Mouse (Mus musculus): Measurements from ENCODE around the gene Mgat4a.
A peak's percentile ranks its signal among the peaks of the same experiment; 100 is the strongest.

Mgat4a gene

DNA sequence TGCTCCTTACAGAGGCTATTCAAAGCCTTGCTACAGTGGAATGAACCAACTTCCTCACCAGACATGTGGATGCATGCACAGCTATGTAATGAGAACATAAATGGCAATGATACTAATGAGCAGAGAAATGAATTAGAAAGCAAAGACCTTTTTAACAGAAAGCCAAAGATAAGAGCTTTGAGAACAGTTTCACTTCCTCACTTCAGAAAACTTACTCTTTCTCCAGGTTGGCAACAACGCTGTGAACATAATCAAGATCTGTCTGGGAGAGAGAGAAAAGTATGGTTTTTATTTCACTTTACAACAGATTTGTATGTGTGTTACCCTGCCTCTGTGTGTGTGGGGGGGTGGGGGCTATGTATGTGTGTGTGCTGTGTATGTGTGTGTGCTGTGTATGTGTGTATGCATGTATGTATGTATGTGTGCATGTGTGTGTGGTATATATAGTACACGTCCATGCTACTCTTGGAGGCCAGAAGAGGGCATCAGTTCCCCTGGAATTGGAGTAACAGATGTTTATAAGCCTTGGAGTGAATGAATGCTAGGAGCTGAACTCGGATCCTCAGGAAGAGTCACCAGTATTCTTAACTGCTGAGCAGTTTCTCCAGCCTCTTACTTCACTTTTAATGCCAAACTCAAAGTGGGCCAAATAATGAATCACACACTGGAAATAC is 74.4 kb downstream of the Mgat4a start:
- no peak for DNase-seq (ENCODE audit: extremely low read depth, low read depth)

DNA sequence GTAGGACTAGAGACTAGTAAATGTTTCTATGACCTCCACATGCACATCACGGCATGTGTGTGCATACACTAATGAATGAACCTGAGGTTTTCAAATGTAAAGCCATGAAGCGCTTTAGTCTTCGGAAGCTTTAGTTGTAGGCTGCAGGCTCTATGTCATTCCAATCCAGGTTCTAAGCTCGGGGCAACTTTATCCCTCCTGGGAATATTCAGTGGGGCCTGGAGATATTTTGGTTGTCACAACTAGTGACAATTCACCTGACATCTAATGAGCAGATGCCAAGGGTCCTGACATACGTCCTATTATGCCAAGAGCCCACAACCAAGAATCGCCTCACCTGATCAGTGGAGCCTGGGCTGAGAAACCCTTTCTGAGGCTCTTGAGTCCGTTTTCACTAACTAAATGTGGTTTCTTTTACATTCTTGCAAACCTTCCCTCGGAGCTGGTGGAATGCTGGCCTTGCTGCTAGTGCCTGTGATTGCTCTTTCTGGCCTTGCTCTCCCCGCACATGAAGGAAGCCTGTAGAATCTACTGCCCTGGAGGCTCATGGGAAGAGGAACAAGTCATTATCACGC is 75.9 kb downstream of the Mgat4a start:
- DNase-seq (ENCODE audit: extremely low read depth, low read depth): no peak

DNA sequence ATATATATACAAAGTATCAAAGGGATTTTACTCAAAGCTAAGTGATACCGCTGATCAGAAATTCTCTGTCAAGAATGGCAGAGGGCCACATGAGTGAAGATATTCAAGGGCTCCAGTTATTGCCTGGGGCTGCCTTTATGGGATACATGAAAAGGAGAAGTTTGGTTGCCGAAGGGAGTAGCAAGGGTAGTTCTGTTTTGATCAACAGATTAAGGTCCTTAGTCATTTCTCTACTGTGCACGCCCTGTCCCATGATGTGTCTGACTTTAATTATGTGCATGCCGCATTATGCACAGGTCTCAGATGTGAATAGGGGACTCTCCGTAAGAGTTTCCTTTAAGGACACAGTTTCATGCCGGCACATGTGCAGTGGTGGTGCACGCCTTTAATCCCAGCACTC is 83.3 kb downstream of the Mgat4a start:
- peak; percentile 52 for DNase-seq (ENCODE audit: extremely low read depth, low read depth)

DNA sequence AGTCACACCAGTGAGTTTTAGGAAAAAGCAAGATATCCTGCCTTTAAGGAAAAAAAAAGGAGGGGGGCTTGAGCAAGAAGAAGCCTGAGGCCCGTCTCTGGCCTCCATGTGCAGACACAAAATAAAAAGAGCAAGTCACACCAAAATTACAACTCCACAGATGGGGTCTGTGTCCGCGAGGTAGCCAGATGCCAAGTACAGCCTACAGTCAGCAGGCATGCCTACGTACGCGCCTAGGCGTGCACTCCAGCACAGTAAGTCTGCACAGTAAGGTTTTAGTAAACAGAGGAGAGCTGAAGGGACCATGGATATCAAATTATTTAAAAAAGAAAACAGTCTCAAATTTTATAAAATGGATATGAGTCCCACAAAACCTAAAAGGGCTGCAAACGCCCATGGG is 89.5 kb downstream of the Mgat4a start:
- DNase-seq (ENCODE audit: extremely low read depth, low read depth): no peak

DNA sequence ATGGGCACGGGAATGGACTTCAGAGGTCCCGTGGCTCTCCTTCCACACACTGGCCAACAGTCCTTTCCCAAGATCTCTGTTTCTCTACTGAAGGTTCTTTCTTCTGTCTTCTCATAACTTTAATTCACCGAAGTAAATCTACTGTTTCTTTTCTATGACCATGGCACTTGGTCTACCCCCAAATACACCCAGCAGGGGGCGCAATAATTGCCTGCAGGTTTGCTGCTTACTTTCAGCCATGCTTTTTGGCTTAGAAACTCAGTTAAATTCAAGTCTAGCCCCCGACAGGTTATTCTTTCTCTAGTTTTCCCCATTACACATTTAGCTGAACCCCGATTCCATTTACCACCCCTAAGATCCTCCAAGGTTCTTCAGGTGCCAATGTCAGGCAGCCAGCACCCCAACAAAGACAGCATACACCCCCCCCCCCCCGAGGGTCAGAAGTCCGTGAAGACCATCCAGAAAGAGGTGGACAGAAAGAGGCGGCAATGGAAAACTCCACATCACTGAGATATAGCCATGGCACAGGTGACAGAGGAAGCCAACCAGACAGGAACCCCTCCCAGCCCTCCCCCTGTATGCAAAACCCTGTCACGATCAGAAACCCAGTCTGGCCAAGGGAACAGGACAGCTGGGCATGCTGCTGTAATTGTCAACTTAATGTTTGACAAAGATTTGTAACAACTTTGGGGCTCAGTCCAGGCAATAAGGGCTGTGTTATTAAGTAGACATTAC is 92.3 kb downstream of the Mgat4a start:
- peak; percentile 24 for DNase-seq (ENCODE audit: extremely low read depth, low read depth)

DNA sequence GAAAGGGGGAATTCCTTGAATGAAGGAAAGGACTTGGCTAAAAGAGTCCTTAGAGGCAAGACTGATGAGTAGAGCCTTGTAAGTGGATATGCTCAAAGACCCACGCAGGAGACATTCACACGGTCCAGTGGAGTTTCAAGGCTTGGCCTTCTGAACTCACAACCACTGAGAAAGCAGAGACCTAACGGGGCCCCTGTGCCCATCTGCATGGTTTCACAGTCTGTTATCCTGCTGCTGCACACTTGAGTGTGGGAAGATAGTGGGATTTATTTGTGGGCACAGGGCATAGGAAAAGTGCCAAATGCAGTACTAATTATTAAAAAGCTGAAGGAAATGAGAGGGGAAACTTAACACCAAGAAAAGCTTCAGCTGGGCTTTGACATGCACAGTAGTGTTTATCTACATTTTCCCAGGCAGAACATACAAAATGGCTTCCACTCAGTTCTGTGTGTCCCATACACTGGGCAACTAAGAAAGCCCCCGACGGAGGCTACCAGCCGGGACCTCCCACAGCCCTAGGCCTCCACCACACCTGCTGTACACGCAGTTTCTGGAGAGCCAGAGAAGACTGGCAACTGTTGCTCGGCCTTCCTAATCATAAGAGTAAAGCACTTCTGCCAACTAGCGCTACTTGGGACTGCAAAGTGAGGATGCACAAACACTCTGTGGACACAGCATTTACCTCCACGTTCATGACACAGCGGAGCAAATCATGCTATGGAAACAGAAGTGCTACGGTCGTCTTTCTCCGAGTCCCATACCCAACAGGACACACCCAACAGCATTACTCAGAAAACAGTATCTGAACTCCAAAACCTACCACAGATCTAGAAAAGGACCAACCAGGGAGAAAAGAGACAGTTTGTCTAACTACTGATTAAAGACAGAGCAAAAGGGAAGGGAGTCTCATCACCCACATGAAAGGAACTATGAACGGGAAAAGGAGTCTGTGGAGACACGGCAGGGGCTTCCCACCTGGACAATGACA is 97.7 kb downstream of the Mgat4a start:
- DNase-seq (ENCODE audit: extremely low read depth, low read depth): no peak

DNA sequence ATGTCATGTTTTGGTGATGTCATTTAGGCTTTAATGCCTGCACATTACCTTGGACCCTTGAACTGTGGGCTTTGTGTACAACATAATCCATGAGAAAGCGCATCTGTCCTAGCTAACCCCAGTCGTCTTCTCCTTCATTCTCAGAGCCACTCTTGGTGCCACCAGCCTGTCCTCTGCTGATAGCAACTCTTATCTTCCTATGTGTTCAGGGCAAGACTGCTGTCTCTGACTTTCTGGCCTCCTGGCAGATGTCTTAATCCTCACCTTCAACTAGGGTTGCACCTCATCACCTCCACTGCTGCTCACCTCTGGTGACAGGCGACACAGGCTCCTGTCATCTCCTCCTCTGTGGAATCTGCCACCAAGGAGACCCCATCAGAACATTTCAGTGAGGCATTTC is 104.4 kb downstream of the Mgat4a start:
- no peak for DNase-seq (ENCODE audit: extremely low read depth, low read depth)

DNA sequence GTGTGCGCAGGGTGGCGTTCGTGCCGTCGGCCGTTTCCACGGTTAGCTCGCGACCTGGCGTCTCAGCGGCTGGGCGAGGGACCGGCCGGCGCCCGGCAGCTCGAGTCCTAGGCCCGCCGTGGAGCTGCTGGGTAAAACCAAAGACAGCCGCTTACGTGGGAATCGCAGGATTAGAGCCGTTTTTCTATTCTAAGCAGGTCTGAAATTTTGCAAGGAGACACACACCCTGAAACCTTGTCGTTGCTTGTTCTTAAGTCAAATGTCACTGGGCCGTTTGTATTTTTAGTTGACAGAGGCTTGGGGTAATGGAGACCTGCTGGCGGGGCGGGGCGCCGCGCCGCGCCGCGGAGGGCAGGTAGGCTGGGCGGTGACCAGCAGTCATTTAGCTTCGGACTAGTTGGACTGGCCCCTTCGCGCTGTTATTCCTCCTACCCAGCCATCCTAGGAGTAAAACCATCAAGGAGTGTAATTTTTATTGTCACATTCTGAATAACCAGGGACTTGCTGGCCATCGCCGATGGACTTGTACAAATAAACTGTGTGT is 110.4 kb downstream of the Mgat4a start:
- DNase-seq (ENCODE audit: extremely low read depth, low read depth): peak; percentile 20

DNA sequence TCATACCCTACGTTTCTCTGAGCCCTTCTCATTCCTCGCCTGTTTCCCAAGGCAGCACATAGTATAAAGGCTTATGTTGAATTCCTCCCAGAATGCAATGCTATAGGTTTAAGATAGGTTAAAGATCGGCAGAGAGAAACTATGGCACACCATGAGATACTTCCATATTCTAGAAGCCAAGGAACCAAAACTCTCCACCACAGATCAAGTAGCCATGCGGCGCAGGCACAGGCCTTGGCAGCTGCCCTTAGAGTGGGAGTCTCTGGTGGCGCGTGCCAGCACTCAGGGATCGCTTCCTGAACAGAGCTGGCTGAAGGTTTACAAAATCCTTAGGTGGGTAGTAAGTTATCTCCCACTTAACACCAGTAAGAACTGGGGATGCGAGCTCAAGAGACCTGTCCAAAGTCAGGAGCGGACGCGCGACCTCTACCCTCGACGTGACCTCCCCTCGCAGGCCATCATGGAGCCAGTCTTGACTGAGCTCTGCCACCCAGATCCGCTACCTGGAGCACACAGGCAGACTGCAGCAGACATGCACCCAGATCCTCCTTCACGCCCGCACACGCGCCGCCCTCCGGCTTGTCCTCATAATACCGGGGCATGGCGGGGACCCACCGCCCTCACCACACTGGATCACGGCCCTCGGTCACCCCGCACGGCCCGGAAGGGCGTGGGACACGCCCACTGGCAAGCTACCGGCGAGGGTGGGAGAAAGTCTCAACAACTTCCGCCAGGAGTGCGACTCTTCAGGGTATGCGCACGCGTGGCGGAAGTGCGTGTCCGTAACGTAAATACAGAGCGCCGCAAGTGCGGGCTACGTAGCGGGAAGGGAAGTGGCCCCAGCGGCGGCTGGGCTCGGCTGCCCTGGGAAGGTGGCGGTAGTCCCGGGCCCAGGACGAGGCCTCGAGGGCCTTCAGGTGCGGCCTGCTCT is 111.2 kb downstream of the Mgat4a start, which contains the start of the genes Coa5 and Unc50:
Coa5 (minus strand) TSS at position 738 of the 931 bp plus-strand sequence.
Unc50 (plus strand) TSS at position 774 of the 931 bp plus-strand sequence.
- DNase-seq (ENCODE audit: extremely low read depth, low read depth): peak; percentile 92

DNA sequence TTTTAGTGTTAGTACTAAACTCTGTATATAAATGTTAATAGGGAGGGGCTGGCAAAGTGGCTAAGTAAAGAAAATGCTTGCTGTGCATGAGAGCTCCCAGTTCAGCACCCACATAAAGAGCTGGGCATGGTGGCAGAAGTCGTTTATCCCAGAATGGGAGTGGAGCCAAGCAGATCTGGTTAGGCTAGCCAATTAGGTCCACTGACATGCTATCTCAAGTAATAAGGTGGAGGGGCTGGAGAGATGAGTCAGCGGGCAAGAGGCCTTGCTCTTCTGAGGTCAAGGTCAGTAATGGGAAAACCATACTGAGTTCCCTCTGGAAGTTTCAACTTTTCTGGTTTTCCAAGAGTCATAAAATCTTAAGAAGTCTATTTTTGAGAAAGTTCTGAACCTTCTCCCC is 111.9 kb downstream of the Mgat4a start:
- peak; percentile 19 for DNase-seq (ENCODE audit: extremely low read depth, low read depth)

DNA sequence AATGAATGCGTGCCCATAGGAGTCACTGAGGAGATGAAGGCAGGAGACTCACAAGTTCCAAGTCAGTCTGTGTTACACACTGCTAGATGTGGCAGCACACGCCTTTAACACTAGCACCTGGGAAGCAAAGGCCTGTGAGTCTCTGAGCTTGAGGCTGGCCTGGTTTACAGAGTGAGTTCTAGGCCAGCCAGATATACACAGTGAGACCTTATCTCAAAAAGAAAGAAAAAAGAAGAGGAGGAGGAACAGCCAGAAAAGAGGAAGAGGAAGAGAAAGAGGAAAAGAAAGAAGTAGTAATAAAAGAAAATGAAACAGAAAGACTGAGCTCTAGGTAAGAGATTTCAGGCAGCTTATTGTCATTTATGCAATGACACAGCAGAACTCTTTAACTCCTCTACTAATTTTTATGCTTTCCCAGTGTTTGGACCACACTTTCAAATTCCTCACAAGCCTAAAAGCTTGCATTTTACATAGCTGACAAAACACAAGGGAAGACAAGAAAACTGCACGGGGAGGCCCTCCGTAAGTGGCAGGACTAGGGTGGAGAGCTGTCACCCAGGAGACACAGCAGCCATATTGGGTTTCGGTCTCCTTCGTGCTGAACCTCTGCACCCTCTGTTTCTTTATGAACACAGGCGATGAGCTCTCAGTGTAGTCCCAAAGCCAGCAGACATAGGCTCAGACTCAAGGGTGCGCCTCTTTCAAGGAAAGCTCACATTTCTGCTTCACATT is 113.5 kb downstream of the Mgat4a start:
- peak; percentile 44 for DNase-seq (ENCODE audit: extremely low read depth, low read depth)

DNA sequence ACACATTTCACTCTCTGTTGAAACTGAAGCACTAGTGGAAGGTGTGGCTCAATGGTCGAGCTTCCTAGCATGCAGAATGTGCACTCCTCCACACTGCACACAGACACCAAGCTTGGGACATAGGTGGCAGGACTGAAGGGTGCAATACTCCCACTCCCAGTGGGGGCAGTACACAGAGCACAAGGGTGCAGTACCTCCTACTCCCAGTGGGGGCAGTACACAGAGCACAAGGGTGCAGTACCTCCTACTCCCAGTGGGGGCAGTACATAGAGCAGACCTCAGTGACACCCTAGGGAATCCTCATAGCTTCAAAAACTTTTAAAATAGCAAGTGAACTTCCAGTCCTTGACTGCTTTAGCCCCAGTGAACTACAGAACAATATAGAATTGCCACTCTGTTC is 121.4 kb downstream of the Mgat4a start:
- DNase-seq (ENCODE audit: extremely low read depth, low read depth): peak; percentile 29

DNA sequence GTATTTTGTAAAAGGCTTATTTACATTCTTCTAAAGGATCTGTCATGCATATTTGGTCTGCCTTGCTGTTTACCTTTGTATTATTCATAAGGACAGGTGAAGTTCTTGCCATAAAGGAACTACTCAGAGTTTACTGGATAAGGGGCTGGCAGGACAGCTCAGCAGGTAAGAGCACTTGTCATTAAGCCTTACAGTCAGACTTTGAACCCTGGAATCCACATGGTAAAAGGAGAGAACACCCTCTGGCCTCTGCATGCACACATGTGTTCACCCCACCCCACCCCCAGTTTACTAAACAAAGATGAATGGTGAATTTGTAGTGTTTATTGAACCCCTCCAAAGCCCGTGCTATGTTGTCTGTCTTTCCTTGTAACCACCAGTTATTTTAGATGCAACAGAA is 125.4 kb downstream of the Mgat4a start:
- DNase-seq (ENCODE audit: extremely low read depth, low read depth): no peak

DNA sequence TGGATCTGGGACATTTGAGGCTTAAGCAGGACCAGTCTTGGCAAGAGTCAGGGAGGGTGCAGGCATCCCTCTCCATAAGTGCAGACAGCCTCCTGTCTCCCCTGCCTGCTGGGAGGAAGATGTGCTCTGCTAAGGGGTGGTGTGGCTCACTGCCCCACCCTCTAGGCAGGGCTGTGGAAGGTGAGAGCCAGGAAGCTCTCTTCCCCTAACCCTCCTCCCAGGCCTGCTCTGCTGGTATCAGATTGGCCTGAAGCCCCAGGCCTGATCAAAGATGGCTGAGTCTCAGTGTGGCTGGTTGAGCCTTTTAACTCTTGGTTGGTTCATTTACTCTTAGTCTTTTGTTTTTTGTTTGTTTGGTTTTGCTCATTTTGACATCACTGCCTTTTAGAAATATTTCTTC is 131.2 kb downstream of the Mgat4a start:
- DNase-seq (ENCODE audit: extremely low read depth, low read depth): no peak

DNA sequence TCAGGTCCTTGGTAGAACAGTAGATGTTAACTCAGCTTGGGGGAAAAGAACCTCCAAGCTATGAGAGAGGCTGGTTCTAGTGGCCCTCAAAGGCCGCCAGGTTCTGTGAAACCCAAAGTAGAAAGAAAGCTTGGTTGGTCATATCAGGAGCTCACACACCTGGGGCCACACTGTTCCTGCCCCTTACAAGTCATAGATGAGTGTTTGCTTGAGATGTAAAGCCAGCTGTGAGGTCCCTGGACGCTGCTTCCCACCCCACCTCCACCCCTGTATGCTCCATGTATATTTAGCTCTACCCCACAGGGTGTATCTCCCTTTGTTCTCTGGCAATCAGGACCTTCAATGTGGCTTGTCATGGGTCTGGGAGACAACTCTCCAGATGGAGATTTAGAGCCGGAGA is 132.1 kb downstream of the Mgat4a start:
- no peak for DNase-seq (ENCODE audit: extremely low read depth, low read depth)

DNA sequence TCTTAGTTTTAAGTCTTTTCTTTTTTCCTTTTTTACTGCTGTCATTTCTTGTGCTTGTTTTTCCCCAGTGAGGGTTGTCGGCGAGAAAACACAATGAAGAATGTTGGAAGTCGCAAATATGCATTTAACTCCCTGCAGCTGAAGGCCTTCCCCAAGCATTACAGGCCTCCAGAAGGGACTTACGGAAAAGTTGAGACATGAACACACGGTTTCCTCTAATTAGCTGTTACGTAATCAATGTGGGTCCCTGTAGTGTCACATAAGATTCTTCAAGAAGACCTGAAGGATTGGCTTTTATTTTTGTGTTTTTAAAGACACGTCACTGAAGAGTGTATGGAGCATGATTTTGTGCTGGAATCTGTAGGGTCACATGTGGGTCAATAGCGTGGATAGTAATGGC is 132.8 kb downstream of the Mgat4a start:
- no peak for DNase-seq (ENCODE audit: extremely low read depth, low read depth)

DNA sequence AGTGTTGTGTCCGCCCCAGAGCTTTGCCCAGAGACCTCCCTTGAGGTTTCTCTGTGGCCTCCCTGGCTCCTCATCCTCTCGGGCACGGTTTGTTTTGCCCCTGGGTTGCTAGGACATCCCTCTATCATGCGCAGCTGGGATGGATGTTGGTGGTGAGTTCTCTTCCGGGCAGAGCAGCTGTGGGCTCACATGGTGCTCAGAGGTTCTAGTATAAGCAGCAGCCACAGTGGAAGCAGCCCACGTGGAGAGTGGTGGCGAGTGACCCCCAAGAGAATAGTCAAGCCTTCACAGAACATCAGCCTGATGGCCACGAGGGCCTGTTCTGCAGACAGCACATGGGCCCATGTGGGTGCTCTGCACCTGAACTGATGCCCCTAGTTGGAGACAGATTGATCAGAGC is 133.6 kb downstream of the Mgat4a start:
- no peak for DNase-seq (ENCODE audit: extremely low read depth, low read depth)

DNA sequence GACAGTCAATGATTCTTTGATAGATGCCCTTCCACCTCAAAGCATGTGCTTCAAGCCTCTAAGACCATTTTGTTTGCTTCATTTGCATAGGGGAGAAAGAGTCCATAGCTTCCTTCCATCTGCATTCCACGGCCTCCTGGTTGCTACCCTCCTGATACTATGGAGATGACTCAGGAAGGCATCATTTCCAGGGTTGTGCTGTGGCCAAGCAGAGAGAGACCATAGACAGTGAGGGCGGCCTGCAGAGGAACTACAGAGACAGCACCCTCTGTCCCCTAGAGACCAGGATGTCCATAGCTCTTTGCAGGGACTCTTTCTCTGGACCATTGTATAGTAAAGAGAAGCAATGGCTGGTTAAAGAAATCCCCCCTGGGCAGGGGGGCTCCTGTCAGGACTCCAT is 135.7 kb downstream of the Mgat4a start:
- no peak for DNase-seq (ENCODE audit: extremely low read depth, low read depth)

DNA sequence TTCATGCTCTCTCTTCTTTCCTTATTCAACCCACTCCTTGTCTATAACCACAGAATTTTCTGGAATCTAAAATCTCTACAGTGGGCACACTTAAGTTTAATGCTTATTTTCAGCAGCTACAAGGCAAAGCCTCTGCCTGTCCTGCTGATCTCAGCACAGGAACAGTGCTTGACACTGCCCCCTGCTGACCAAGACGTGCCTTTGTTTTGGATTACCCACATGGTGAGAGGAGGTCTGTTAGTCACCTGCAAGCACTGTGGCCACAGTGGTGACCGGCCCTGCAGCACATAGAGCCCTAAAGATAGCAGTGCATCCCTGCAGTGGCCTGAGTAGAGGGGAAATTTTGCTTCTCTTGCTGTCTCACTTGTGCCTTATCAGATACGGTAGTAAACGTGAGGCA is 139.1 kb downstream of the Mgat4a start:
- peak; percentile 33 for DNase-seq (ENCODE audit: extremely low read depth, low read depth)

Measured in MEL-GATA-1-ER (cell line).